Mouse (Mus musculus): Measurements from ENCODE around the gene Nkx3-2. TPM values are rescaled to one million over a fixed set of nuclear protein-coding genes. Genes with fewer than 3 reads are reported as not detected.

The Nkx3-2 gene
- polyA plus RNA-seq, 1 experiment from 2014 or later, result 2.5 TPM

DNA sequence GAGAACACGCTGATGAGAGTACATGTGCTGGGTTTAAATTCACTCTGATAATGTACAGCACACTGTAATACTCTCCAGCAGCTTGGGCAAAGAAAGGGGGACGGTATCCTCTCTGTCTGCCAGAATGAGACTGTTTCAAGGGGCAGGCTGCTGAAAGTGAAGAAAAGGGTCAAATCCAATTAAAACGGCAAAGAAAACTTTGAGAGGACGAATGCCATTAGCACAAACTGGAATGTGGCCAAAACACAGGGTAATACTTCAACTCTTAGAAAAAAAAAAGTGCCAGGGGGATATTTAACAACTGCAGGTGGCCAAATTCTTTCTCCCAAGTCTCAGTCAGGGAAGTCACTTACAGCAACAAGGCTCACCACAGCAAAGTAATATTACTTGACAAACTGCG is 27.3 kb downstream of the Nkx3-2 start:
- no peaks in the 10 kb centered on the region for H3K27me3 ChIP-seq (ENCODE audit: control insufficient read depth, insufficient read depth, low read length)
- H3K4me1 ChIP-seq (ENCODE audit: control insufficient read depth, insufficient read depth, low read length), result no peaks in the 10 kb centered on the region
- no peaks in the 10 kb centered on the region for H3K9me3 ChIP-seq (replicated peaks; ENCODE audit: control insufficient read depth, low read length)
- no peak for ATAC-seq (ENCODE audit: insufficient read depth, low FRiP score)
- H3K9ac ChIP-seq (ENCODE audit: low read length), result no peak overlapping the region
- no peak overlapping the region for H3K4me3 ChIP-seq (replicated peaks; ENCODE audit: low read length)
- WGBS, result 54% methylated on average over 5 of the region's 5 CpGs
- no peaks in the 10 kb centered on the region for H3K36me3 ChIP-seq (ENCODE audit: control insufficient read depth, insufficient read depth, low read length)
- H3K27ac ChIP-seq (ENCODE audit: low read length), result no peak overlapping the region
- no peak overlapping the region for H3K4me2 ChIP-seq (ENCODE audit: low read depth, low read length)

DNA sequence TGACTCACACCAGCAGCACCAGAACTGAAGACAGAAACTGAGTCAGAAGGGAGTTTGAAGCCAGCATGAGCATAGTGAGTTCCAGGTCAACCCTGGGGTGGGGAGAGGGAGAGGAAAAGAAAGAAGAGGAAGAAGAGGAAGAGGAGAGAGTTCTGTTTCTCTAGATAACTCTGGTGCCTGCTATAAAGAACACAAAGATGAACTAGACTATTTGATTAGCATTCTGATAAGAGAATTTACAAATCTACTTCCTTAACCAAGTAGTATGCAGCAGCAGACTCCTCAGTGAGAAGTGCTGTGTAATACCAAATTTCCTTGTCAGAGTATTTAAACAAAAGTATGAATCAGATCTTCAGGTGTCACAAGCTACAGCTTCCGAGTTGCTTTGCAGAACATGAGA is 37.3 kb downstream of the Nkx3-2 start:
- H3K9me3 ChIP-seq (replicated peaks; ENCODE audit: control insufficient read depth, low read length), result no peaks in the 10 kb centered on the region
- H3K27ac ChIP-seq (ENCODE audit: low read length), result no peak overlapping the region
- H3K4me1 ChIP-seq (ENCODE audit: control insufficient read depth, insufficient read depth, low read length), result no peaks in the 10 kb centered on the region
- no peaks in the 10 kb centered on the region for H3K27me3 ChIP-seq (ENCODE audit: control insufficient read depth, insufficient read depth, low read length)
- no peak overlapping the region for H3K9ac ChIP-seq (ENCODE audit: low read length)
- no peak overlapping the region for H3K4me3 ChIP-seq (replicated peaks; ENCODE audit: low read length)
- WGBS, result 54% methylated on average over 1 of the region's 1 CpGs
- H3K36me3 ChIP-seq (ENCODE audit: control insufficient read depth, insufficient read depth, low read length), result no peaks in the 10 kb centered on the region
- no peak for ATAC-seq (ENCODE audit: insufficient read depth, low FRiP score)
- no peak overlapping the region for H3K4me2 ChIP-seq (ENCODE audit: low read depth, low read length)

DNA sequence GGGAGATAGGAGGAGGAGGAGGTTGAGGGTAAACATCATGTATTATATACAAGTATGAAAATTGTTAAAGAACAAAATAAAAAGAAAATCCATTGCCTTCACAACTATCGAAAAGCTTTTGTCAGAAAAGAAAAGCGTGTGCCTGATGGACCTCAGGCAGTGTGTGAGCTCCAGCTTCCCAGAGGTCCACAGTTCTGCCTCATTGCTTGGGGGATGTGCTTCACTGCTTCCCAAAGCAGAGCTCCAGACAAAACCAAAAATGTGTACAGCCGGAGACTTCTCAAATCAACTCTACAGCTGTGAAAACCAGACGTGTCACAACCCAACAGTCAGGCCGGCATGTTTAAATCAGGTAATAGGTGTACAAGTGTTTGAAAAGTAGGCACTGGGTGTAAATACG is 38.7 kb downstream of the Nkx3-2 start:
- no peaks in the 10 kb centered on the region for H3K27me3 ChIP-seq (ENCODE audit: control insufficient read depth, insufficient read depth, low read length)
- no peak overlapping the region for H3K4me3 ChIP-seq (replicated peaks; ENCODE audit: low read length)
- H3K4me1 ChIP-seq (ENCODE audit: control insufficient read depth, insufficient read depth, low read length), result no peaks in the 10 kb centered on the region
- WGBS, result 77% methylated on average over 6 of the region's 6 CpGs
- no peak overlapping the region for H3K9ac ChIP-seq (ENCODE audit: low read length)
- no peaks in the 10 kb centered on the region for H3K36me3 ChIP-seq (ENCODE audit: control insufficient read depth, insufficient read depth, low read length)
- no peak for ATAC-seq (ENCODE audit: insufficient read depth, low FRiP score)
- H3K27ac ChIP-seq (ENCODE audit: low read length), result no peak overlapping the region
- no peaks in the 10 kb centered on the region for H3K9me3 ChIP-seq (replicated peaks; ENCODE audit: control insufficient read depth, low read length)
- H3K4me2 ChIP-seq (ENCODE audit: low read depth, low read length), result no peak overlapping the region

Other genes starting within 250 kb of the Nkx3-2 start
- gene Rab28, start 56.3 kb downstream of the Nkx3-2 start, polyA plus RNA-seq (2015; fragmentation: Nextera tagmentation; extraction: Ambion mirVana), result 53.3 and 65.4 TPM in 2 replicates
- gene Bod1l, start 79.8 kb upstream of the Nkx3-2 start, polyA plus RNA-seq (2015; fragmentation: Nextera tagmentation; extraction: Ambion mirVana), result 13.6 and 14.4 TPM in 2 replicates

Measured in stomach, embryonic 16.5 days (tissue).